Mouse (Mus musculus) ovary, adult 18-20 months (tissue): ENCODE results near the gene Cd86.

Source experiments
- DNase-seq: peaks from one replicate; pipeline ENCODE4 v3.0.0; 2022; ENCODE audit warnings: low spot score, mixed read lengths

Cd86 gene

DNA sequence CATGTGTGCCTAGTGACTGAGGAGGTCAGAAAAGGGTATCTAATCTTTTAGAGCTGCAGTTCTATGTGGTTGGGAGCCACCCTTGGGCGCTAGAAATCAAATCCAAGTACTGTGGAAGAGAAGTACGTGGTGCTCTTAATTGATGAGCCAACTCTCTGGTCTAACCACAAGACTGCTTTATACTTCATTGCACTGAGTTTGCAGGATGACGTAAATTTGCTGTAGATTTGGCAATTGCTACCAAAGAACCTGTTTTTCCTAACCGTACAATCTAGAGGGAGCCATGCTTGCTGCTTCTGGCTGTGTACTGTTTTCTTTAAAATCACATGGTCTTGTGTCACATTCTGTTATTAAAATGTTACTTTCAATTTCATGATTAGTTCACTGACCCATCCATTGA, 10.0 kb downstream of the Cd86 start:
- DNase-seq, result no peak

DNA sequence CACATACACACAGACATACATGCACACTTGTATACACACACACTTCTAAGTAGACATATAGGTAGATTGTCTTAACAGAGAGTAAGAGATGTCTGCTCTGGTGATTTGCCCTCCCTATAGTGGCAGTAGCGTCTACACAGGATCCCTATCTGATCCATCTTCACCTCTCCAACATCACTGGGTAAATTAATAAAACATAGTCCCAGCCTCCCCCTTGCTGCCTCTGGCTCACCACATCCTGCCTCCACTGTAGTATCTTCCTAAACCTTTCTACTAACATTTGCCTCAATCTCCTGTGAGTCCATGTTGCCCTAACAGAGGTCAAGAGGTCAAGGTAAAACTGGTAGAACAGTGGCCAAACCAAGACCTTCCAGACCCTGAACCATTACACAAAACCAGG, 10.7 kb downstream of the Cd86 start:
- no peak for DNase-seq

DNA sequence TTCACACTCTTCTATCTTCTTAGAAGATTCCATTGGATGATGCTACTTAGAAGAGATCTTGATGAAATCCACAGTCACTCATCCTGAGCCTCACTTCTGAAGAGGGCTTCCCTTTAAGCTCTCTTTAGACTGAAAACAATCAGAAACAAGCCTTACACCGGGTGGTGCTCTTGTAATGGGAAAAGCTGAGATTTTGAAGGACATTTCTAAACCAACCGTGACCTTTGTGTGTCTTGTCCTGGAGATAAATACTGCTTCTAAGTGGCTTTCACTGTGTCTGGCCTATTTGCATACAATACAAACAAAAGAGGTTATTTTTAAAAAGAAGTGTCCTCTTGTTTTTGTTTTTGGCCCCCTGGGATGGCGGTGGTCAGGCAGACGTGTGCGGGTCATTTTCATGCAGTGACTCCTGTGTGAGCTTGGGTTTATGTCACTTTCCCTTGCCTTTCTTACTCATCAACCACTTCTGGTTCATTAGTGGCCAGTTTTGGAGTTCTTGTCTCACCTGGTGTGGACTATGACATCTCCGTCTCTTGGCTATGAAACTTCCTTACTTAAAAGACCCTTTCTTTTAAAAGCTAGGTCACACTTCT, 14.6 kb downstream of the Cd86 start:
- DNase-seq, result no peak

DNA sequence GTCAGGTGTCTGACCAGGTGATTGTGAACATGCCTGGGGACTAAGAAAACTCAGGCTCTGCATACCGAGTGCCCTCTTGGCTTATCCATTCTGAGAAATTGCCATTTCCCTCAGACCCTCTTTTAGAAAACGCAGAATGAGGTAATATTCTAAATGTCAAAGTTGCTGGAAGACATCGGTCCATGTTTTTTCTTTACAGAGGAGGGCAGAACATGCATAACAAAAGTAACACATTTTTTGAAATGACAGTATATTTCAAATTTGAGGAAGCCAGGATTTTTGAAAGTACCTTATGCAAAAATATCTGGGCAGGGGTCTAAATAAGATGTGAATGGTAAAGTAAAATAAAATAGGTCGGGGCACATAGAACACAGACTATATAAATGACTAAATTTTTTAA, 15.4 kb downstream of the Cd86 start:
- no peak for DNase-seq

DNA sequence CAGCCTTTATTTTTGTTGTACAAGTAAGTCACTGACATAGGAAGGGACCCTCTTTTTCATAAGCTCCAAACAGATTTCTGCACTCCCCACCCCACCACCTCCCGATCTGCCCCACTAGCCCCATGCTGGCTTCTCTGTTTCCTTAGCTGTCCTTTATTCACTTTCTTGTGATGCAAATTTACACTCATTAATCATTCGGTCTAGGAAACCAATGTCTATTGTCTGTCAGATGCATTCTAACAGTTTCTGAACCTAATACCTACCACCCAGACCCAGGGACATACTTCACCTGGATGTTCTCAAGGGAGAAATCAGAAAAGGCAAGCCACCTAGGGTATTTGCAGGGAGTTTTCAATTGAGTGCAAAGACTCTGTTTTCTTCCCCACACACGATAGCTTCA, 16.6 kb downstream of the Cd86 start:
- DNase-seq, result no peak

DNA sequence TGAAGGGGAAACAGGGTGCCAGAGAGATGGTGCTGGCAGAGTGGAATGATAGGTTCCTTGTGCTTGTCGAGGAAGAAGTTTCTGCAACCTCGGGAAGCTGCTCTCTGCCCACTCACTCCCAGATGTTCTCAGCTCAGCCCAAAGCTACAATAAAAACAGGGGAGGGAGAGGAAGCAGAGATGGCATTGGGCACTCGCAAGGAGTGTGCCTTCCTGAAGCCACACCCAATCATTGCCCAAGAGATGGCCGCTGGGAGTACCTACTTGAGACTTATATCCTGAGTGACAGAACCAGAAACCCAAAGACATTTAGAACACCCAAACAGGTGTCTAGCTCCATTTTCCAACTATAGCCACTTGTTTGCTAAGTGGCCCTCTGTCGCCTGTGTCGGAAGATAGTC, 20.8 kb downstream of the Cd86 start:
- DNase-seq, result no peak

DNA sequence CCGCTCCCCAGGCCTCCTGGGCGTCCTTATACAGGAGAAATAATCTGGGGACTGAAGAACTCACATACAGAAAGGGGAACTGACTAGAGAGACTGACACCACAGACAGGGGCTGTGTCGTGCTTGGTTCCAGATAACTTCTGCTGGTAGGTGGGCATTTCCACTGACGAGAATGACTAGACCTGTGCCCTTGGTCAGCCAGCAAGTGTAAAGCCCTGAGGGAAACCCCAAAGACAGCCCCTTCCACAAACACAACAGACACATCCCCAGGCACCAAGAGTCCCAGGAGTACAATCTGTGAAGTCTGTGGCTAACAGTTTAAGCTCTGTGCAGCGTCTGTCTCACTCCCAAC, 23.2 kb downstream of the Cd86 start:
- no peak for DNase-seq

DNA sequence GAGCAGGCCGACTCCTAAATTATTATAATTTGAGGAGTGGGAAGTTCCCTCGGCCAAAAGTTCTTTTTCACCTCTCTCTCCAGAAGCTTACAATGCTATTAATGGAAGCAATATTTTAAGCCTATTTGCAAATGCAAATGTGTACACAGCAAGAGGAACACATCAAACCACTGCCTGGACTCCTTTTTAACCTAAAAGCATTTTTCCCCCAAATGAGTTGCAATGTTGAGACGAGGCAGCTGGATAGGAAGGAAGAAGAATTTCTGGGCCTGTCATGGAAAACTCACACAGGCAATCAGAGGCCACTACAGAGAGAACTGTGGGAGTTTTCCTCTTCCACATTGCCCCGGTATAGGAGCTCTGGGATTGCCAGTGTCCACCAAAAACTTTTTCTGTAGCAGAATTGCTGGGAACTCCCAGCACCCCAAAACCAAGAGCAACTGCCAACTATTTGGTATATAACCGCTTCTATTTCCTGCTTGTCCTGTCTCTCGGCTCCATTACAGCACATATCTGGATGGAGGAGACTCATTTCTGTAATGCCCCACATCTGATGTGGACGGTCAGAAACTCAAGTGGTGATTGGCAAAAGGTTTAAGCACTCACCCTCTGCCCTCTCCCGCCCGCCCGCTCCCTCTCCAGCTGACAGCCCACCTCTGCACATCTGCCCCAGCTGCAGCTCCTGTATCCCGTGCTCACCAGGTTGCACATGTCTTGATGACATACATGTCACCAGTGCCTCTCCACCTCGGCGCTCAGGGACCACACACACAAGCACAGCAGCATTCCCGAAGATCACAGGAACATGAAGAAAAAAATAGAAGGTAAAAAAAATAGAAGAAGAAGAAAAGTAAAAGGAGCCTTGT, 23.8 kb downstream of the Cd86 start:
- DNase-seq, result no peak

DNA sequence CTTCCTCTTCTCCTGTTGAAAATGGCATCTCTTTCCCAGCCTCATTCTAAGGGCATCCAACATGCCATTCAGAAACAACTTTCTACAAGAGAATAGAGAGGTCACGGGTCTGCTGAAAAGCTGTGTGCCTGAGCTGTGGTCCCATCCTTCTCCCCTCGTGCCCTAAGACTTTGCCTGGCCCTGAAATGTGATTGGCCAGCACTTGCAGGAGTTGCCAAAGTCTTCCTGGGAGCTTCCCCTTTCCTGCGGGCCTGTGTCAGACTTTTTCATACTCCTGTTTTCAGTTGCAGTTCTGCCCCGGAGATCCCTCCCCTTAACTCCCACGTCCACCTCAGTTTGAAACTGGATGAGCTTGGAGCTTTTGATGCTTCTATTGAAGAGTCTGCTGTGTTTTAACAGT, 24.9 kb downstream of the Cd86 start:
- no peak for DNase-seq

DNA sequence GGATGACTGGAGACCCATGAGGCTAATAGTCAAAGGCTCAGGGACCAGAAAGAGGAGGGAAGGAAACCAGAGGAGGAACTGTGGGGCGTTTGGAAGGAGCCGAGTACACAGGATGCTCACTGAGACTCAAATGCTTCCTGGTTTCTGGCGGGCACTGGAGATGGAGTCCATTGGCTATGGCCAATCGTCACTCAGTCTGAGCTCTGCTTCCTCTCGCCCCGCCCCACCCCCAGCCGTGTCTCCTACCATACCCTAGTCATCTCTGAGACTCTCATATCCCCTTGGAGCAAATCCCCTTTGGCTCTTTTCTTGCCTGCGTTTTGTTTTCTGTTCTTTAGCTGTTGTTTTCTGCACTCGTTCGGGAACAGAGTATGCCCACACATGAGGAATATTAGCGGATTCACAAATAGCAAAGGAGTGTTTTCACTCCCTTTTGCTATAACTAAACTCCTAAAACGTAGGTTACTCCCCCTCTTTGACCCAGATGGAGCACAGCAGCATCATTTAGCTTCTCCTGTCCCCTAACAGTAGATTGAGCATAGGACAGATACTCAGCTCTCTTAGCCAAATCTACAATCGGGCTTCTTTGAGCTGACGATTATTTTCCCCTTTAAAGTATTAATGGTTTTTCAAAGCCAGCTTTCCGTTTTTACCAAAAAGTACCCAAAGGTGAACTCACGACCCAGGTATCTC, 25.9 kb downstream of the Cd86 start:
- no peak for DNase-seq

DNA sequence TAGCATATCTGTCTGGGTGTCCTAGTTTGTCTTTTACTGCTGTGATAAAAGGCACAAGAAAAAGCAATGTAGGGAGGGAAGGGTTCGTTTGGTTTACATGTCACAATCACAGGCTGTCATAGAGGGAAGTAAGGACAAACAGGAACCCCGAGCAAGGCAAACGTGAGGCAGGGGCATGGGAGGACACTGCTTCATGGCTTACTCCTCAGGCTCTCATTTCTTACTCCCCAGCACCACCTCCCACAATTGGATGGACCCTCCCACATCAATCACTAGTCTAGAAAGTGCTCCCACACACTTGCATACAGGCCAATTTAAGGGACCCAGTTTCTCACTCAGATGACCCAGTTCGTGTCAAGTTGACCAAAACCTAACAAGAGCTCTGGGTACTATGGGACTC, 29.1 kb downstream of the Cd86 start:
- no peak for DNase-seq

DNA sequence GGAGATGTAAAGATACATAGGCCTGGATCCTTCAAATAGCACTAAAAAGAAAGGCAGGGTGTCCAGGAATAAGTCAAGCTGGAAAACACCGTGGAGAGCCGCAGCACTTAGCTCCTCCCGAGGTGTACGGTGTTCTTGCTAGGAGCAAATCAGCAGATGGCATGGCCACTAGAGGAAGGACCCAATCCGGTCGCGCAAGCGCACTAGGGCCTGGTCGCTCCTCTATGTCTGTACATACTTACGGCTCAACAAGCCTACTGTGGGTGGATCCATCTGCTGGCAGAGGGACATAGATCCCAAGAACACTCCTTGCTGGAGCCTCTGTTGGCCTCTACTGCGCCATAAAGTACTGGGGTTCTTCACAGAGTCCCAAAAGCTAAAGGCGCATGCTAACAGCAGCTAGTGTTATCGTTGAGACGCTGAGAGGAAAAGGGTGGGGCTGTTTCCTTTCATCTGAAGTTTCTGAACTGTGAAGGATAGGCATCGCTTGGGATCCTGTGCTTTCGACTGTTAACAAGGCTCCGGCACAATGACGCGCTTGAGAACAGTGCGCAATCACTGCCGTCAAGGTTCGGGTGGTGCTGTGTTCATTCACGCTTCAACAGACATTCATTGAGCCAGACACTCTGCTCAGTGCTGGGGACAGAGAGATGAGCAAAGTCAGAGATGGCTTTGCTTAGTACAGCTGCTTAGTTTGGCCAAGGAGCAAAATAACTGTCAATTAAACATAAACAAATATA, 30.7 kb downstream of the Cd86 start:
- no peak for DNase-seq

DNA sequence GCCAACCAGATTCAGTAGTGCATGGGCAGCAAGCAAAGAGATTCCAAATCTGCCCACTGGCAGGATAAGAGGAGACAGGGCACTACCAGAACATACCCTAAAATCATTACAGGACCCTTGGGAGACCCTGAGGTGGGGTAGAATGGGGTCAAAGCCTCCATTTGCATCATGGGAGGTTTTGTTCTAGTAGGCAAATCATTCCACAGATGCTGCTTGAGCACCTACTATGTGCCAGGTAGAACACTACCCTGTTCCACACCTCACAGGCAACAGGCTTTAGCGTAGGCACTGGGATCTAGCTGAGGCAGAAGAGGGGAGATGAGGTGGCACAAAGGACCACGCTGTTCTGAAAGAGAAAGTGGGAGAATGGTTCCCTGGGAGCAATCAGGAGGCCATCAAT, 31.5 kb downstream of the Cd86 start:
- no peak for DNase-seq

DNA sequence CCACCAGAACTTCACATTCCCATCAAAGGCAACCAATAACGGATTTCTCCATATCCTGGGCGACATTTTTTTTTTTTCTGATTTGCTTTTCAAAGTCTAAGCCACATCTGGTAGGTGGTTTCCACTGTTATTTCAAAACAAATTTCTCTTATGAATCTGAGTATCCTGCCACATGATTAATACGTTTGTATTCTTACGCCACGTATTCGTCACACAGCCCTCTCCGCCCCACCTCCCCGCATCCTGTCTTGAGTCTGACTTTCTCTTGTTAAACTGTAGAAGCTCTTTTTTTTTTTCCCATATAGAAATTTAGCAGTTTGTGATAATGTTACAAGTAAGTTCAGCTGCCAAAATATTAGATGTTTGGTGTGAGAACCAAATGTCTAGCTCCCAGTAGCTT, 33.7 kb downstream of the Cd86 start:
- DNase-seq, result no peak

DNA sequence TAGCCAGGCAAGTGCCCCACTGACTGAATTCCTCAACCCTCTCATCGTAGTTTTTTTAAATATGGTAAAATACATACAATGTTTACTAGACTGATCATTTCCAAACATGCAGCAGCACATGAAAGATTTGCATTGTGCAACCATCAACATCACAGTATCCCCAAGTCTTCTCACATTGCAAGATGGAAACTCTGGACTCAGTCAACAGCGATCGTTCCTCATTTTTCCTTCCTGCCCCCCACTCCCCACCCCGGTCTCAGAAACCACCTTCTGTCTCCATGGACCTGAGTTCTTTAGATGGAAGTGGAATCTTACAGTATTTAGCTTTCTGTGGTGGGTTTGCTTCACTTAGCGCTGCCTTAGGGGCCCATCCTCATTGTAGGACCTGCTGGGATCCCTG, 34.3 kb downstream of the Cd86 start:
- DNase-seq, result no peak

DNA sequence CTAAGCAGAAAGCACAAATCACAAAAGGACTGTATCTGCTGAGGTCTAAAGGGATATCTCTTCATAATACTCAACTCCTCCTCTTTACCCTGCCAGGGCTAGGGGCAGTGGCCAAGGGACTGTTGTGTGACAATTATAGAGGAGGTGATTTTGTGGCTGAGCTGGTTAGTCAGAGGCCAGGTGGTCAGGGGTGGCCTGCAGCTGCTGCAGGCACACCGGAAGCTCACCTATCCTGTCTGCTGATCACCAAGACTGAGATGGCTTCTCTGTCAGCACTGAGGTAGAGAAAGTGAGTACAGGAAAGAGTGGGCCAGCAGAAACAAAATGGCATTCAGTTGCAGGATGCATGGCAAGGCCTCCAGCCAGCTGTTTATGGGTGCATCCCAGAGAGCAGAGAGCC, 38.1 kb downstream of the Cd86 start:
- no peak for DNase-seq

DNA sequence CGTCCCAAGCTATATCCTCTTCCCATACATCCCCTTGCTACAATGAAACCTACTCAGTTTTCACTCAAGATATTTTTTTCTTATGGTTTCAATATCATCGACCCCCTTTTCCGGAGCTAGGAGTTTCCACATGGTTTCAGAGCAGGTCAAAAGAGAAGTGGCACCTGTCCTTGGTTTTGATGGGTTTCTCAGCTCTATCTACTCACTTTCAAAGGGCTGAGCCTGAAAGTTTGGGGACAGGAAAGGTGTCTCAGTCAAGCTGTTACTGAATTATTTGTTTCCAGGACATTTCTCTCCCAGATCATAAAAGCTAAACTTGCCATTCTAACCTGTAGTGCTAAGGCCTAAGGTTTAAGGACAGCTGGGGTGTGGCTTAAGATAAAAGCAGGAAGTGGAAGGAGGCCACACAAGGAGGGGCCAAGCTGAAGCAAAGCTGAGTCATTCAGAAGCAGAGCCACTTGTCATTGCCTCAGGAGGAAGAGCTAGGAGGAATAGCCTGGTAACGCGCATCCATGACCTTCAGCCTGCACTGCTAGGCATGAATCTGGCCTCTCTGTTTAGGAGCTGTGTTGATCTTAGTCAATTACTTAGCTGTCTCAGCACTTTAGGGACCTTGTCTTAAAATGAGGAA, 39.2 kb downstream of the Cd86 start:
- DNase-seq, result no peak

DNA sequence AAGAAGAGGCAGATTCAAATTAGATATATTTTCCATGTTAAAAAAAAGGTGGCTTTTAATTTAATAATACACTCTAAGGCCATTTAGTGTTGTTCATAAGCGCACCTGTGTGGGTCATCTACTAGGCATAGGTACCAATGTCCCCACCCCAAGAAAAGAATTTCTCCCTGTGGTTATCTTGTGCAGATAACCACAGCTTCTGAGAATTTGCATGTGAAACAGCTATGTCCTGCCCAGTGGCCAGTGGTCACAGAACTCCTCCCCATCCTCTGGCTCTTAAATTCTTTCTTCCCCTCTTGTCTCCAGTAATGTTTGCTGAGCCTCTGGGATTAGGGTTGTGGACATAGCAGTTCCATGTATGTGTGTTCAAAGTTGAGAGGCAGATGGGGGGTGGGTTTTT, 40.0 kb downstream of the Cd86 start:
- DNase-seq, result no peak

DNA sequence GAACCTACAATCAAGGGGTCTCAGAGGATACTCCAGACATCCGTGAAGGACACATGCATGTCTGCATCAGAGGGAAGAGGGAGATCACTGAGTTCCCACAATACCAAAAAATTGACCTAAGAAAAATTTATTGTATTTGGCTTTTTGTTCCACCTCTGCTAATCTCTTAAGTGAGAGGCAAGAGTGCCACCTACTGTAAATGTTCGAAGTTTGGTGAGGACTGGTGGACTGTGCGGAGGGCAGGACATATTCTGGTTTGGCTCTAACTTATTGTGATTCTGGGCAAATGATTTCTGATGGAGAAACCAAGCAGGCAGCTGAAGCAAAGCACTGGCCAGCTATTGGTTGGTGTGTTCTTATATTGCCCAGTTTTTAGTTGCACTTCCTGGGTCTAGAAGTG, 43.6 kb downstream of the Cd86 start:
- no peak for DNase-seq

DNA sequence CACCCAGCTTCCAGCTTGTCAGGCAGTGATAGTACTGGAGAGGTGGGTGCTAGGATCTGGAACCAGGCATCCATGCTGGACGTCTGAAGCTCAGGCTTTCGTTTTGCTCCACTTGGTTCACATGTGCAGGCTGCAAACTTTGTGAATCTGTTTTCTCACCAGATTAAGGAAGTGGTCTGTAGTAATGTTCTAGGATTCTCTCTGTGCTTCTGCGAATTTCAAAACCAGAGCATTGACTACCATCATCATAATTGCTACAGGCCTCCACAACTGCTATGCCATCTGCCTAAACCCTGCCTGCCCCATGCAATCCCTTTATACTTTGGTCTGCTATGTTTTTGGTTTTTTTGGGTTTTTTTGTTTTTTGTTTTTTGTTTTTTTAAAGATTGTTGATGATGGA, 44.8 kb downstream of the Cd86 start:
- no peak for DNase-seq

DNA sequence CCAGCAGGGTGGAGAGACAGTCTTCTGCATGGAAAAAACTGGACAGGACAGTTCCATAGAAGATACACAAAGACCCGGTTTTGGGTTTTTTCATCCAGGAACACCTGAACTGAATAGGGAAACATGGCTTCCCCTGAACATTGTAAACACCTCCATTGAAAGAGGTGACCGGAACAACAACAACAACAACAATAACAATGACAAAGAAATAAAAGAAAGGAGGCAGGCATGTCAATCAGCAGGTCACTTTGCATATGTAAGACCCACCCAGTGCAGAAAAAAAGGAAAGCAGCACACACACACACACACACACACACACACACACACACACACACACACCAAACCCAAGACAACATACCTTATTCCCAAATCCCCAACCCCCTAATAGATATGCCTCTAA, 52.2 kb downstream of the Cd86 start:
- no peak for DNase-seq

DNA sequence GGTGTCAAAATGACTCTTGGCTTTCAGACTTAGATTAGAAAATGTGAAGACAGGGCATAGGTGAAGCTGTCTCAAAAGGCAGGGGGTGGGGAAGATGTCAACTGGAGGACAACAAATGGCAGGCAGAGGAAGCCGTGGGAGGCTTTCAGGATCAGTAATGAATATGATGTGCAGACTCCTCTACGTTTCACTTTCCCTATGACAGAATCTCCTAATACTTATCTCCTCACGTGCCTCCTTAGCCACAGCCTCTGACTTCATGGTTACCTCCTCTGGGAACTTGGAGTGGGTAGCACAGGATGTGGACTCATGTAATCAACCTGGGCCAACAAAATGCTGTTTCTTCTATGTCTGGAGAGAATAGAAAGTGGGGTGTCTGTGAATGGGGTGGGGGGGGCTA, 63.2 kb downstream of the Cd86 start:
- no peak for DNase-seq
